Mouse (Mus musculus) limb, embryonic 11.5 days (tissue): ENCODE data around the gene Ptk7. TPM values are rescaled to one million over a fixed set of nuclear protein-coding genes. Genes with fewer than 3 reads are reported as not detected.

Experiments
- ATAC-seq: fragments of 200-750 bp; cut with Nextera tagmentation; 2 replicates; pipeline ENCODE4 v1.8.0; 2017; ENCODE audit warnings: low read depth; ENCODE audit not compliant: insufficient number of reproducible peaks, low FRiP score, low TSS enrichment
- DNase-seq: peaks from one replicate; pipeline ENCODE4 v3.0.0-alpha.2; 2015; ENCODE audit warnings: low spot score
- H3K27ac ChIP-seq: fragments of 300-500 bp; sonication (generic); replicated peaks from 2 replicates; pipeline ENCODE4 v1.5.1; 2014; ENCODE audit warnings: low read depth, mild to moderate bottlenecking, low read length
- H3K27me3 ChIP-seq: fragments of 300-500 bp; sonication (generic); 2 replicates; pipeline ENCODE4 v1.6.1; 2014; ENCODE audit warnings: mild to moderate bottlenecking, low read length, mixed read lengths; ENCODE audit not compliant: control insufficient read depth, insufficient read depth
- H3K36me3 ChIP-seq: fragments of 300-500 bp; sonication (generic); 2 replicates; pipeline ENCODE4 v1.6.1; 2014; ENCODE audit warnings: mild to moderate bottlenecking, low read length, moderate library complexity, mixed read lengths; ENCODE audit not compliant: control insufficient read depth, insufficient read depth
- H3K4me1 ChIP-seq: fragments of 300-500 bp; sonication (generic); 2 replicates; pipeline ENCODE4 v1.6.1; 2014; ENCODE audit warnings: low read length, mixed read lengths; ENCODE audit not compliant: control insufficient read depth, insufficient read depth
- H3K4me2 ChIP-seq: fragments of 300-500 bp; sonication (generic); 2 replicates; pipeline ENCODE4 v1.6.1; 2014; ENCODE audit warnings: low read depth, mild to moderate bottlenecking, moderate library complexity; ENCODE audit not compliant: severe bottlenecking
- H3K4me3 ChIP-seq: fragments of 300-500 bp; sonication (generic); 2 replicates; pipeline ENCODE4 v1.5.1; 2014; ENCODE audit warnings: low read depth, low read length
- H3K9ac ChIP-seq: fragments of 300-500 bp; sonication (generic); 2 replicates; pipeline ENCODE4 v1.6.1; 2014; ENCODE audit warnings: mild to moderate bottlenecking, low read length
- H3K9me3 ChIP-seq: fragments of 300-500 bp; sonication (generic); 2 replicates; pipeline ENCODE4 v1.6.1; 2016; ENCODE audit warnings: low read length; ENCODE audit not compliant: control insufficient read depth
- WGBS: fragments of 180-500 bp; shearing (Covaris S2); extraction: QIAGEN DNeasy Blood & Tissue Kit; methylation state at CpG from one replicate; pipeline ENCODE4 v1.1.7; 2014; 5-methylcytosine and 5-hydroxymethylcytosine counted together
- polyA plus RNA-seq: library from polyadenylated mRNA; unstranded; fragments of >200 nt; fragmentation: Nextera tagmentation; extraction: Ambion mirVana; gene quantifications from 2 replicates; pipeline ENCODE4 v1.2.1, GENCODE M21; 2014

Gene Ptk7
- 50.3 and 60.4 TPM in 2 replicates for polyA plus RNA-seq

DNA sequence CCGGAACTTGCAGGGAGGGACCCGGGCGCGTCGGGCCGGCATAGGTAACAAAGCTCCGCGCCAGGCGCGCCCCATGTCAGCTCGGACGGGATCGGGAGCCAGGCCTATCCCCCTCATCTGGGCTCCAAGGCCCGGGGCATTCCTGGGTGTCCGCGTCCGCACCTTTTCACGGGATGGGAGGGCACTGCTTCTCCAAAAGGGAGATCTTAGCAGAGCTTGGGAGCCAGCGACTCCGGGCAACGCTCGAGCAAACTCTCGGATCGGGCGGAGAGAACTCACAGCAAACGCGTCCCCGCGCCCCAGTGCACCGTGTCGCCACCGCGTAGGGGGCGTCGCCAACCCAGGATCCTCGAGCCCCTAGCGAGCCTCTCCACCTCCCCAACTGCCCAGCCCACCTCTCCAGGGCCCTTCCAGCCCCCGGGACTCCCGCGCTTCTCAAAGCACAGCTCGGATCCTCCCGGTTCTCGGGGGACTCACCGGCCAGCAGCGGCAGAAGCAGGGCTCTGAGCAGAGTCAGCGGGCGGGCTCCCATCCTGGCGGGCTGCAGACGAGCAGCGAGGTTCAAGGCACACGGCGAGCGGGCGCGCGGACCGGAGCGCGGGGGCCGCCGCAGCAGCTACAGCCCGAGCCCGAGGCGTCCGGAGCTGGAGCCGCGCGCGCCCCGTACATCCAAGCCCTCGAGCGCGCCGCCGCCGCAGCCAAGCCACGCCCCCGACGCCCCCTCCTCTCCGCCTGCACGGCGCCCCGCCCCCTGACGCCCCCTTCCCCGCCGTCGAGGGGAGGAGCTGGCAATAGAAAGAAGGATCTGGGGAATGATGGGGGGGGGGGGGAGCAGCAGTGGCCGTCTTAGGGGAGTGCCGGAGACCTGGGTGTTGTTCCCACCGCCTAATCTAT, at the start of gene Ptk7:
Gene Ptk7 (minus strand): TSS at position 714 of the 894 bp plus-strand sequence.
- peak; percentile 97 for DNase-seq
- Histone ChIP-seq H3K27ac (peak within 1 kb of the TSS; percentile 94), H3K27me3 (no peaks in the 10 kb centered on the region), H3K4me1 (peaks cover 47% of the 10 kb centered on the region), H3K9me3 (no peaks in the 10 kb centered on the region), H3K9ac (peak within 1 kb of the TSS; percentile 98), H3K4me2 (peak within 1 kb of the TSS; percentile 70), H3K4me3 (peak within 1 kb of the TSS; percentile 99), H3K36me3 (no peaks in the 10 kb centered on the region; the same call in 1 of the 2 replicates)
- under 1% methylated on average over 81 of the region's 90 CpGs for WGBS
- peak; percentile 71 for ATAC-seq

DNA sequence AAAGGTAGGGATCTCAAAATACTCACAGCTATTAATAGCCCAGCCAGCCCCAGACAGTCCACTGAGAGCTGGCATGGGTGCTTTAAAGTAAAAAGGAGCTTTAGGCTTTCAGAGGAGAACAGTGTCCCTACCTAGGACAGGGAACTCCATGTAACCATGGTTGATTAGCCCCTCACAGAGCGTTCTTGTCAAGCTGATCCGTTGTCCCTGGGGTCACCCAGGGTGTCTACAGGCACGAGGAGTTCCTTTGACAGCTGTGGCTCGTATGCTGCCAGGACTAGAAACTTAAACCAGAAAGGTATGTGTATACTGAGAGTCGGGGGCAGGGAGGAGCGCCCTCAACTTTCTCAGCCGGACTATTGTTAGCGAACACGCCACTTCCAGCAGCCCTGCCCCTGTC, 49.6 kb upstream of the Ptk7 start:
- H3K36me3 ChIP-seq = peaks cover 31% of the 10 kb centered on the region
- 56% methylated on average over 9 of the region's 9 CpGs for WGBS
- H3K27ac ChIP-seq = no peak overlapping the region
- ATAC-seq = no peak
- no peak for DNase-seq
- H3K4me3 ChIP-seq = no peak overlapping the region; the same call in 1 of the 2 replicates
- peaks cover 23% of the 10 kb centered on the region for H3K4me1 ChIP-seq
- peak overlapping the region; percentile 83 for H3K4me2 ChIP-seq
- no peaks in the 10 kb centered on the region for H3K9me3 ChIP-seq
- no peak overlapping the region; the same call in 1 of the 2 replicates for H3K9ac ChIP-seq
- no peaks in the 10 kb centered on the region for H3K27me3 ChIP-seq

DNA sequence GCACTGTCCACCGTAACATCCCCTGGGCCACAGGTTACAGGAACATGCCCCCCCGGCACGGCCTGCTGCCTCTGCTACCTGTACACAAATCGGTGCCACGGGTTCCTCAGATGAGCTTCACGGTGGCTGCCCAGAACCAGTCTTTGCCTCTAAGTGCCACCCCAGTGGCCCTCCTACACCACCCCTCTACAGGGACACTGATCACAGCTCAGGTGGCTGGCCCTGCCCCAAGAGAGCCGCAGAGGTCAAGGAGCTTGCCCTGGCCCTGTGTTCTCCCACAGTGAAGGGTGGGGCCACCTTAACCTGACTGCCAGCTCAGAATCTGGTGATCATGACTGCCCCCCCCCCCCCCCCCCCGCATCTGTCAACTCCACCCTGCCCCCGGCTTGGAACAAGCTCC, 49.1 kb upstream of the Ptk7 start, which contains the start of gene Mea1:
Gene Mea1 (plus strand): TSS at position 378 of the 400 bp plus-strand sequence.
- Histone ChIP-seq H3K9me3 (no peaks in the 10 kb centered on the region), H3K4me1 (peaks cover 23% of the 10 kb centered on the region), H3K9ac (peak within 1 kb of the TSS; percentile 70), H3K27me3 (no peaks in the 10 kb centered on the region), H3K36me3 (peaks cover 26% of the 10 kb centered on the region), H3K27ac (no peak within 1 kb of the TSS), H3K4me3 (peak within 1 kb of the TSS; percentile 88), H3K4me2 (peak within 1 kb of the TSS; percentile 83)
- WGBS = 90% methylated on average over 8 of the region's 9 CpGs
- ATAC-seq (no peak), DNase-seq (no peak)

DNA sequence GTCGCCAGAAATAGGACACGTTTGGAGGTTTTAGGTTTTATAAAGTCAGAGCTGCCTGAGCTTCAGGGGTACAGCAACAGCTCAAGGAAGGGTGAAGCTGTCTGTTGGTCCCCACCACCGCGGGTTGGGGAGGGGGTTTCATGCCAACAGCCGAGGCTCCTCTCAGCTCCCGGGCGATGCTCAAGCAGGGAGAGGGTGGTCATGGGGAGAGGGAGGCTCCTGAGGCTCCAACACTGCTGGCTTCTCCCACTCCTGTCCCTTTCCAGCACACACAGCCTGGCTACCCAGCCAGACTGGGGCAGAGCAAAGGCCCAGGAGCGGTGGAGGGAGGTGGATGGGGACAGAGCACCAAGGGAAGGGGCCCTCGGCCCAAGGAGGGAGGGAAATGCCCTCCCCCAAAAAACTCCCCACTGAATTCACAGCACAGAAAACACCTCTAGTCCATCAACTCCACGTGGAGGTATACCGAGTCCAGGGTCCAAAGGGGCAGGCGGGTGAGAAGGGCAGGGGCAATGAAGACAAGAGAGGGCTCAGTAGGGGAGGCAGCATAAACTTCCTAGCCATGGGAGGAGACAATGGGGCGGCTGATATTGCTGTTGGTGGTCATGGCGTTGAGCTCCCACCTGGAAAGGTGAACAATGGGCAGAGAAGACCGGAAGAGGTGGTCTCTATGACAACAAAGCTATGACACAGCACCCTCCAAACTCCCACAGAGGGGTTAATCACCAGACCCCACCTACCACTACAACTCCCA, 45.4 kb upstream of the Ptk7 start:
- Histone ChIP-seq H3K4me1 (peaks cover 18% of the 10 kb centered on the region), H3K9me3 (no peaks in the 10 kb centered on the region), H3K27ac (peak overlapping the region; percentile 82), H3K9ac (peak overlapping the region; percentile 62; the same call in 1 of the 2 replicates), H3K4me3 (peak overlapping the region; percentile 77), H3K4me2 (peak overlapping the region; percentile 63), H3K27me3 (no peaks in the 10 kb centered on the region), H3K36me3 (peaks cover 20% of the 10 kb centered on the region)
- 19% methylated on average over 15 of the region's 15 CpGs for WGBS
- DNase-seq = no peak
- ATAC-seq = peak; percentile 13; the same call in 1 of the 2 replicates

DNA sequence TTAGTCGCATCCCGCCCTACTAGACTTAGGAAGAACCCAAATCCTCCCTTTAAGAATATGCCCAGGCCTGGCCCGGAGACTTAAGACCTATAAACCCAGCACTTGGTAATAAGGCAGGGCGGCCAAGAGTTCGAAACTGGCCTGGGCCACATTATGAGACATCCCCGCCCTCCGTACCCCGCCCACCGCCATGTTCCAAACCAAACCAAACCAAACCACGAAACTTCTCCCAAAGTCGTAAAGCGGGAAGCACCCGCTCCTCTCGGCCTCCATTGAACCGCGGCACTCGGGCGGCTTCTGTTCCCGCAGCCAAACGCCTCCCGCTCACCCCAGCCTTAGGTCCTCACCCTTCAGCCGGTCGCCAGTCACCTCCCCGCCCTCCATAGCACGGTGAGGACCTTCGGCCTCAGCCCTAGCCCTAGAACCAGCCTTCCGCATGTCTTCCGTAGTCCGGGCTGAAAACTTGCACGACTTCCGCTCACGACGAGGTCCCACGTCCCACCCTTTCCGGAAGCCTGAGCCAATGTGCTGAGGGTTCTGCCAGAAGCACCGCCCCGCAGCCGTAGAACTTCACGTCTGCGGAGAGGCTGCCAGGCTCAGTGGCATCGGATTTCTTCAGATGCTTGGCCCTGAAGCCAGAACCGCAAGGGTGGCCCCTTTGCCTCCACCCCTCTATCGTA, 44.7 kb upstream of the Ptk7 start, which contains the start of gene Rrp36:
Gene Rrp36 (minus strand): TSS at position 503 of the 680 bp plus-strand sequence.
- no peaks in the 10 kb centered on the region for H3K9me3 ChIP-seq
- DNase-seq = peak; percentile 93
- peak within 1 kb of the TSS; percentile 63 for H3K4me2 ChIP-seq
- peaks cover 24% of the 10 kb centered on the region for H3K36me3 ChIP-seq
- peak; percentile 89 for ATAC-seq
- peak within 1 kb of the TSS; percentile 82 for H3K27ac ChIP-seq
- peaks cover 11% of the 10 kb centered on the region for H3K4me1 ChIP-seq
- H3K4me3 ChIP-seq = peak within 1 kb of the TSS; percentile 77
- under 1% methylated on average over 43 of the region's 43 CpGs for WGBS
- peak within 1 kb of the TSS; percentile 80 for H3K9ac ChIP-seq
- no peaks in the 10 kb centered on the region for H3K27me3 ChIP-seq

DNA sequence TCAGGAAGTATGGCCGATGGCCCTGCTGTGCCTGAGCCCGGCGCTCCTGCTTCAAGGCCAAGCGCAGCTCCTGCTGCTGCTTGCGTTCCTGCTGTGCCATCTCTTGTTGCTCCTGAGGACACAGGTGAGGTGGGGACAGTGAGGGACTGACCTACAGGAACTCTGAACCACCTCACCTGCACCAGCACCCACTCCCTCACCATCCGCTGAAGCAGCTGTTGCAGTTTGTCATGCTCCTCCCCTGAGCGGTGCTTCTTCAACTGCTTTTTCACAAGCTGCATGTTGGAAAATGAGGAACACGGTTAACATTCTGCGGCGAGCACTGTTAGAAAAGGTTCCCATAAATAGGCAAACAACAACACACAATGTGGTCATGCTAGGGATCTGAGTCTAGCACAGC, 40.6 kb upstream of the Ptk7 start:
- ATAC-seq (no peak), DNase-seq (no peak)
- H3K36me3 ChIP-seq = peaks cover 20% of the 10 kb centered on the region
- WGBS = 95% methylated on average over 10 of the region's 10 CpGs
- no peaks in the 10 kb centered on the region for H3K9me3 ChIP-seq
- H3K4me3 ChIP-seq = no peak overlapping the region
- no peak overlapping the region for H3K27ac ChIP-seq
- H3K9ac ChIP-seq = no peak overlapping the region
- H3K27me3 ChIP-seq = no peaks in the 10 kb centered on the region
- peaks cover 6% of the 10 kb centered on the region for H3K4me1 ChIP-seq
- H3K4me2 ChIP-seq = no peak overlapping the region

DNA sequence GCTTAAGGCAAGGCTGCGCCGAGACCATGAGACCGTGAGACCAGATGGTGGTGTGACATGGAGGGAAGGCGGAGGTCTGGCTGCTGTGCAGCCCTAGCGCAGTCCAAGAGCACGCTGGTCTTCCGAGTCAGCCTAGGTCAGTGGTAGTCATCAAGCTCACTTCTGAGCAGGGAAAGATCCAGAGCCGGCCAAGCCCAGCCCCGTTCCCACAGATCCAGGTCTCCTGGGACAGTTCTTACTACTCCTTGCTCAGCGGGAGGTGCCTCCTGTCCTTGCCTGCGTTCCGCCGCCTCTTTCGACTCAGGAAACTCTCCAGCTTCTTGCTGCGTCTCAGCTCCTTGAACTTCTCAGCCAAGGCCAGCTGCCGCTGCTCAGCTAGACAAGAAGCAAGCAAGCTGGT, 38.4 kb upstream of the Ptk7 start:
- DNase-seq = no peak
- Histone ChIP-seq H3K9me3 (no peaks in the 10 kb centered on the region), H3K4me2 (no peak overlapping the region), H3K27me3 (no peaks in the 10 kb centered on the region), H3K4me1 (no peaks in the 10 kb centered on the region), H3K27ac (no peak overlapping the region), H3K36me3 (peaks cover 37% of the 10 kb centered on the region), H3K9ac (no peak overlapping the region), H3K4me3 (no peak overlapping the region)
- WGBS = 90% methylated on average over 16 of the region's 16 CpGs
- no peak for ATAC-seq

DNA sequence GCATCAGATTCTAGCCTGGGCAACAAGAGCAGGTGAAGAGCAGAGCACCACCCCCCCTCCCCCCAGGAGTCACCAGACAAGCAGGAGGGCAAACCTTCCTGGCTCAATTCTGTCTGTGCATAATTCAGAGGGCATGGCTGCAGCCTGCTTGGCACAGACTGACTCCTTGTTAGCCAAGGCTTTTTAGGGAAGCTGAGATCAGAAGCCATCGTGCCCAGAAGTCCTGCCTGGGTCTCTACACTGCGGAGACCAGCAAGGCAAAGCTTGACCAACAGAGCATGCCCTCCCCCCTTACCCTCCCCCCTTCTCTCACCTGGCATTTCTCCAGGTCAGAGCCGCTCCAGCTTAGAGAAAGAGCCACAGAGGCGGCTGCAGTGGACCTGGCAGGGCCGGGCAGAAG, 33.4 kb upstream of the Ptk7 start:
- Histone ChIP-seq H3K4me3 (no peak overlapping the region), H3K36me3 (peaks cover 54% of the 10 kb centered on the region), H3K4me1 (no peaks in the 10 kb centered on the region), H3K9ac (no peak overlapping the region), H3K4me2 (no peak overlapping the region), H3K27ac (no peak overlapping the region), H3K9me3 (no peaks in the 10 kb centered on the region), H3K27me3 (no peaks in the 10 kb centered on the region)
- ATAC-seq = no peak
- no peak for DNase-seq
- 89% methylated on average over 5 of the region's 5 CpGs for WGBS
